Mouse (Mus musculus): ENCODE measurements at regions not wholly inside any gene's neighbourhood (a gene's known extent, or its start where the extent isn't known, plus 50 kb on each side); places are given as distances from the start of the nearest gene placed in this dataset.

- no peak for DNase-seq (ENCODE audit: low spot score in 2 of 2)
Measured at GRCm38 (mm10) chr5:120025212-120025611, 91.1 kb upstream of the Rbm19 start.

DNA sequence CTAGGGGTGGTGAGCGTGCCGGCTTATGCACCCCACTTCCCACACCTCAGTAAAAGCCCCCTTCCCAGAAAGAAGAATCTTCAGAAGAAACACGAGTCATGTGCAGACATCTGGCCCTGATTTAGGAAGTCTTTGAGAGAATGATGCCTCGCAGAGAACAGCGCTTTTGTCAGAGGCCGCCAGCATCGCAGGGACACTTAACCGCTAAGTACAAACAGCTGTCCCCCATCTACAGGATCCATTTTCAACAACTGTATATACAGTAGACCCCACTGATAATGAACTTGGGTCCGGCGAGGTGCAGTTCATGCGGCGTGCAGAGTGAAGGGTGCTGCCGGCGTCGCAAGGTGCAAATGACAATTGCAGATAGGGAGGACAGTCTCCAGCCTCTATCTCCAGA lies 85.4 kb upstream of the Rbm19 start:
- no peak for DNase-seq (ENCODE audit: low spot score in 2 of 2)

DNA sequence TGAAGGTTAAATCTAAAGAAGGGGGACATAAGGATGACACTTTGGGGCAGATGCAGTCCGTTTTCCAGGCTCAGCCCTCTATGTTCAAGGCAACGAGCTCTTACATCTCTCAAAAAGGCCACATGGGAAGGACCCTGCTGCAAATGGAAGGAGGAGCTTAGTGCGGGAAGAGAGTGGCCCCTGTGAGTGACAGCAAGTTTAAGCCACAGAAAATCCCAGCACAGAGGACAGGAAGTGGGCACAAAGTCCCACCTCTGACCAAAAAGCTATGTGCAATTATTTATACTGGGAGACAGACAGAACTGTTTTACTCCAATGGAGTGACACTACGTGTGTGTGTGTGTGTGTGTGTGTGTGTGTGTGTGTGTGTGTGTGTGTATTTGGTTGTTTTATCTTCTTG lies 84.7 kb upstream of the Rbm19 start:
- no peak for DNase-seq (ENCODE audit: low spot score in 2 of 2)

DNA sequence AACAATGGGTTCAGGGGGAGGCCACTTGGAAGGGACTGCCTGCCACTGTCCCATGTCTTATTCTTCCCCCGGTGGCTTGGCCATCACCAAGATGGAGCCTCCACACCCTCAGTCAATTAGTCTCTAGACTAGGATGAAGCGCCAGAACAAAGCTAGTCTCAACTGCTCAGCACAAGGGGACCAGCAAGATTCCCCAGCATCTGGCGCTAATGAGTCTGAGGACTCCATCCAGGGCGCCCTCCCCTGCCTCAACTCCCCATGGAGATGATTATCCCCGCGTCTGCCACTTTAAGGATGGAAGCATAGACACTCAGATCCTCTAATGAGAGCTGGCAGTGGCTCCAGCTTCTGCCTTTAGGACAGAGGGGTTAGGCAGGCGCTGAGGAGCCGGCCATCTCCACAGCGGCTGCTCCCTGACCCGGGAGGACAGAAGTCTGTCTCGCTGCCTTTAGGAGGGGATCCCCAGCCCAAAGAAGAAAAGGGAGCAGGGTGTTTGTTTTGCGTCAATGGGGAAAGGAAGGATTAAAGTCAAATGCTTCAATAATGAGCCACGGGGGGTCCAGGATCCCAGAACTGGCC lies 81.7 kb upstream of the Rbm19 start:
- no peak for DNase-seq (ENCODE audit: low spot score in 2 of 2)

DNA sequence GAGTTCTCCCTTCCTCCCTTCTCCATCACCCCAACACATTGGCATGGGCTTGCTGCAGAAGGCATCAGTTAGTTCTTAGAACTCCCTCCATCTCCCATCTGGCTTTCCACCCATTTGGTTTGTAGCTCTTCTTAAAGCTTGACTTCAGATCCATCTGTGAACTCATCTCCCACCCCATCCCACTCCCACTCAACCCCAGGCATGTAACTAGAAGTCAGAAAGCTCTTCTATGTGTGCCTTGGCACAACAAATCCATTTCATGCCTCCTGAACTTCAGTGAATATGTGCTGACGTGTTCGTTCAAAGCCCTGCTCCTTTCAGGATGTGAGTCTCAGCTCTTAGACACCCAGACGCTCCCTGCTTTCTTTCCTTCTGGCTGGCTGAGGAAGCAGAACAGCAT lies 81.0 kb upstream of the Rbm19 start:
- no peak for DNase-seq (ENCODE audit: low spot score in 2 of 2)

DNA sequence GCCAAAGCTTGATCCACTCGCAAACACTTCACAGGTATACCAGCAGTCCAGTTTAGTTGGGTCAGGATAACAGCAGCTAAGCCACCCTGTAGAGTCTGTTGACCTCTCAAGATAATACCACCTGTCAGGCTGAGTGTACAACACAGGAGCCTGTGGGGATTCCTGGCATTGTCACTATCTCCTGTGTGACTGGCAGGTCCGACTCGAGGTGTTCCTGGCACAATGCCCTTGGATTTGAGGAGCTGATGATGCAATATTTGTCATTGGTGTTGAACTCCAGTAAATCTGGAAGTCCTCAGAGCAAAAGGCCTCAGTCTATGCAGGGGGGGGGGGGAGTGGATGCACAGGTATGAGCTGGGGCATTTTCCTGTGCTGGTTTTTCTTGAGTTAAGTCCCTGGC lies 78.5 kb upstream of the Rbm19 start:
- DNase-seq (ENCODE audit: low spot score in 2 of 2): no peak

GRCm38 (mm10) chr5:120043786-120044185 lies 72.5 kb upstream of the Rbm19 start:
- DNase-seq (ENCODE audit: low spot score in 2 of 2): no peak

DNA sequence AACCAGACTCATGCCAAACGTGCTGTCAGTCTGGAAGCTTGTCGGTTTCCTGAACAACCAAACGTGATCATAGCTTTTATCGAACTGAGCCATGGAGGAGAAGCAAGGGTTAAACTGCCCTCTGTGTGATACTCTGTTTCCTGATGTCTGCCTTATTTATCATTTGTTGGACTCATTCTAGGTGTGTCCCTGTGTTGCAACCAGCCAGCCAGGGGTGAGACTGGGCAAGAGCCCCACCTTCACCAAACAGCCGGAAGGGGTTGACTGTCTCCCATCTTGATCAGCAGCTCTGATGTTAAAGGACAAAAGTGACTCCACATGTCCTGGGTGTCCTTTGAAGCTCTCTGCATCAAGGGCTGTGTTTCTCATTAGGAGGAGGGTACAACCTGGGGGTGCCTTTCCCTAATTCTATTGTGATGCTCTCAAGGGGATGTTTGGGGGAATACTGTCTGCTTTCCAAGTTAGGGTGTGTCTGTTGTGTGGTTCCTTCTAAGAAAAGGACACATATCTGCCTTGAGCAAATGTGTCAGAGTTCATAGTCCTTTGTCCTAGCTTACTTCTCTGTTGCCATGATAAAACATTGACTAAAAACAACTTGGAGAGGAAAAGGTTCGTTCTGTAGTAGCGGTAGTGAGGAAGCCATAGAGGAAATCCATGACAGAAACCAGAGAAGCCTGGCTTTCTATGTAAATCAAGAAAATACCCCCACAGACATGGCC lies 67.0 kb upstream of the Rbm19 start:
- no peak for DNase-seq (ENCODE audit: low spot score in 2 of 2)

GRCm38 (mm10) chr5:120050728-120051436 lies 65.4 kb upstream of the Rbm19 start:
- DNase-seq (ENCODE audit: low spot score in 2 of 2): no peak

DNA sequence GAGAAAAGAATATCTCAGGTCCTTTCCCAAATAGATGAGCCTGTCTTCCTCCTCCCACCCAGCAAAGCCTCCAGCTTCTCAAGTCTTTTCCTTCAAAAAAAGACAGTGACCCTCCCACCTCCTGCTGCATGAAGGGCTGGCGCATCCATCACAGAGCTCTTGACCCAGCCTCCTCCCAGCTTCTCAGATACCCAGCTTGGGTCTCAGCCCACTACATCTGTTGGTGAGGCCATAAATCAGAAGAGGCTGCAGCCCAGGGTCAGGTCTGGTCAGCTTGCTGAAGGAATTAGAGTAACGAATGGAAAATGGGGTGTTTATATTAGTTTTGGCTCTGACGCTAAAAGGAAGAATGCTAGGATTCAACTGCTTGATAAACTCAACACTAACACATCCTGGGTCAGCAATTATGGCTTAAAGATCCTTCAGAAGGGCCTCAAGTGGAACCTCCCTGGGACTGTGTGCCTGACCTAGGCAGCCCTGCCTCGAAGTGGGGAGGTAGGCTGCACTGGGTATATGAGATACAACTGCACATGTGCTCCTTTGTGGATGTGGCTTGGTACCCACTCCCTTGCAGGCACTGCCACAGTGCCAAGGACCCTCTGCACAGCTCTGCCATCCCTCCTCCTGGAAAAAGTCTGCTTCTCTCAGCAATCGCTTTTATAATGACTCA lies 61.6 kb upstream of the Rbm19 start:
- no peak for DNase-seq (ENCODE audit: low spot score in 2 of 2)
